Mouse (Mus musculus) layer of hippocampus, adult 8-10 months (tissue): ENCODE measurements around the gene Fam81a. TPM values are rescaled to one million over a fixed set of nuclear protein-coding genes. Genes with fewer than 3 reads are reported as not detected.

Source experiments
- DNase-seq, 2 experiments: peaks; one replicate each; pipeline ENCODE4 v3.0.0; 2022; ENCODE audit warnings: low spot score in 2 of 2
- total RNA-seq, 4 experiments: library from RNA; stranded (reverse); gene quantifications; 2 replicates each; pipeline ENCODE4 v1.2.4; 2022

The Fam81a gene
- total RNA-seq = 100 to 1,000 TPM in 1 of 4 experiments, 10 to 100 TPM in 3; 91.7 to 101 (median 94.0) TPM

GRCm38 (mm10) chr9:70142460-70142859 lies at the start of gene Fam81a:
Gene Fam81a, minus strand, starts transcription at chr9:70142560.
- DNase-seq = no peak

GRCm38 (mm10) chr9:70182639-70183038 lies 40.3 kb upstream of the Fam81a start:
- no peak for DNase-seq

GRCm38 (mm10) chr9:70181719-70182118 lies 39.4 kb upstream of the Fam81a start:
- peak; percentile 22 to 26 for DNase-seq

DNA sequence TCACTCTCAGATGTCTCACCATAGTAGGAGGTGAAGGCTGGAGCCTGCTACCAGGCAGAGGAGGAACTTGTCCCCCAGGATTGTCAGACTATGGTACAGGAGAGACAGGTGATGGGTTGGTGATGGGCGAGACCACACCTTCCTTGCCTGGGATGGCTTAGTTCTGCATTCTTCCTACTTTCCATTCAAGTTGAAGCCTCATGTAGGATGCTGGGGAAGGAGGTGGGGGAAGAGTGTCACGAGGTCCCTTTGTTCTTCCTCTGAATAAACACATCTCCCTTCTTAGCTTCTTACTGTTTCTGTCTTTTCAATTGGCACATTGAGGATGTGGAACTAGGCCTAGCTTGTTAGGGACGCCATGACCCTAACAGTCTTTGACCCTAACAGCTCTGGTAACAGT lies 33.9 kb upstream of the Fam81a start:
- no peak for DNase-seq

DNA sequence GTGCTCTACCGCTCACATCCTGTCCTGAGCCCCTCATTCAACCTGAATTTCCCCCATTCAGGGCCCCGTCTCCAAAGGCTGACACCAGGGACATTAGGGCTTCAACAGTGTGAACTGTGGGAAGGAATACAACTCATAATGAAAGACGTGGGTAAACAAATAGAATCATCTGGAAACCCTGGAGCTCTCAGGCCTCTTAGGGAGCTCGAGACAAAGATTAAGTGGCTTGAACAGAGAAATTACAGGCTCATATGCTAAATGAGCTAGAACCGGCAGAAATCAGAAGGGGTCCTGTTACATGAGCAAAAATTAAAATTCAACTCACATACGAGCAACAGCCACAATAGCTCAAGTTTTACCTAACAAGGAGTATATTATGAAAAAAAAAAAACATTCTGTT lies 32.5 kb upstream of the Fam81a start:
- DNase-seq = no peak

DNA sequence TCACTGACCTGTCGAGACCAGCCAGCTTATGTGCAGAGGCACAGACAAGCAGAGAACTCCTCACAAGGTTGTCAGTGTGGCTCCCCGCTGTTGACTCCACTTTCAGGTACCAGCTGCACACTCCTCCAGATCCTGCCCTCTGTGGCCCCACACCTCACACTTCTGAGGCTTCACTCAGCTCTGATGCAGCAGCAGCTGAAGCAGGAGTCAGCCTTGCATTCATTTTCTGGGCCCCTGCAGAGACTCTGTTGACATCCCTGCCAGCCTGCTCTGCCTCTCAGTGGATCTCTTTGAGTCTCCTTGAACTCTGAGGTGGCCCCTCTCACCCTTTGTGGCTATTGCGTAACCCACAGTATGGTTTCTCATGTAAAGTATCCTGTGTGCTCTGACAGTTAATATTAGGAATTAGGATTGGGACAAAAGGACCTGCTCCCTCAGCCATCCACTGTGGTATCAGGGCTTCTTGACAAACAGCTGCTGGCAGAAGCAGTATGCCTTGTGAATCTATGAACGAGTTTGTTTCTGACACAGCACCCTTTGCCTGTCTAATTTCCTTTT lies 32.0 kb upstream of the Fam81a start:
- DNase-seq = no peak

GRCm38 (mm10) chr9:70168973-70169372 lies 26.6 kb upstream of the Fam81a start:
- DNase-seq = no peak

DNA sequence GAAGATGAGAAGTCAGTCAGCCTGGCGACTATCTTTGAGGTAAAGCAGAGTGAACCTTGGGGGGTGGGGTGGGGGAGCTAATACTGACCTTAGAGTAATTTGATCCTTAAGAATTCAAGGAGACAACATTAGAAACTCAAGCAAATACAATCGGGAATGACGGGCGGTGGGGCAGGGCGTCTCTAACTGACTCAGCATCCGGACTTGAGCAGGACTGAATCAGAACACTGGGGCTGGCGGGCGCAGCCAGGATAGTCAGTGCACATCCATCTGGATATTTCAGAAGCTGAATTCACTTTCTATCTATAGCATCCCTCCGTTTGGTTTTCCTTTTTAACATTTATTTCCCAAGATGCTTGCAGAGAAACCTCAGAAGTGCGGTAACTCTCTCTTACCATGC lies 17.7 kb upstream of the Fam81a start:
- peak in 1 of 2 experiments; percentile 39 for DNase-seq

GRCm38 (mm10) chr9:70147618-70148017 lies 5.3 kb upstream of the Fam81a start:
- DNase-seq = no peak

DNA sequence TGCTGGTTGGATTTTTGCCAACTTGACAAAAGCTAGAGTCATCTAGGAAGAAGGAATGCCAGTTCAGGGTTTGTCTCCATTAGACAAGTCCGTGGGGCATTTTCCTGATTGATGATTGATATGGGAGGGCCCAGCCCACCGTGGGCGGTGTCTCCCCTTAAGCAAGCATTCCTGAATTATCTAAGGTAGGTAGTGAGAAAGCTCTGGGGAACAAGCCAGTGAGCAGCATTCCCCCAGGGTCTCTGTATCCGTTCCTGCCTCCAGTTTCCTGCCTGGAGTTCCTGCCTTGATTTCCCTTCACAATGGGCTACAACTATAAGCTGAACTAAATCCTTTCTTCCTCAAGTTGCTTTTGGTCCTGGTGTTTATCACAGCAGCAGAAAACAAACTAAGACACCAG lies 3.1 kb upstream of the Fam81a start:
- no peak for DNase-seq

DNA sequence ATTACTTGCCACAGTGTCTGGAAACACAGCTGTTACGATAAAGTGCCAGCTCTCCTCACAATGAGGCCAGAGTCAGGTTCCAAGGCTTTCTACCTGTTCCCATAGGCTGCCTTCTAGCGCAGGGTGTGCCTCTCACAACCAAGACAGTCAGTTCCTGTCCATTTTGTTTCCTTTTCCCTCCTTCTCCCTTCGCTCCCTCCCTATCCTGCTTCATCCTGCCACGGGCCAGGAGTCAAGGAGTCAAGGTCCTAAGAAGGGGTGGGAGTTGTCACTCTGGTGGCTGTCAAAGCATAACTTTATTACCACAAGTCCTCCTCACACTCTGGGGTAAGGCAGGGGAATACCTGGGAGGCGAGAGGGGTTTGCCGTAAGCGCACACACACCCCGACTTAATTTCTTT lies 966 bp upstream of the Fam81a start:
- DNase-seq = no peak

GRCm38 (mm10) chr9:70141885-70142326 lies 454 bp downstream of the Fam81a start:
- DNase-seq = no peak

GRCm38 (mm10) chr9:70140871-70141796 lies 1.2 kb downstream of the Fam81a start:
- peak; percentile 71 to 86 for DNase-seq

DNA sequence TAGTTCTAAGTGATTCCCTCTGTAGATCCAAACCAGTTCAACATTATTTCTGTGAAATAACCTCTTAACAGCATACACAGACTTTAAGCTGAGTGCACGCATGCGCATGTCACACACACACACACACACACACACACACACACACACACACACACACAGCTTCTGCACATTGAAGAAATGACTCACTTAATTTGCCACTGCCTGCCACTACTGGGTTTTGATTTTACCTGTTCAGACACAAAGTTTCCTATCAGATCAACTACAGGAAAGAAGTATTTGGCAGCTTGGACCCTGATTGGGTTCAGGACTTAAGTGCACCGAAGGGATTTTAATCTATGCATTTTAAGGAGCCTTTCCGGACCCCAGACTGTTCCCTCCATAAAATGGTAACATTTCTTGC lies 2.0 kb downstream of the Fam81a start:
- no peak for DNase-seq

DNA sequence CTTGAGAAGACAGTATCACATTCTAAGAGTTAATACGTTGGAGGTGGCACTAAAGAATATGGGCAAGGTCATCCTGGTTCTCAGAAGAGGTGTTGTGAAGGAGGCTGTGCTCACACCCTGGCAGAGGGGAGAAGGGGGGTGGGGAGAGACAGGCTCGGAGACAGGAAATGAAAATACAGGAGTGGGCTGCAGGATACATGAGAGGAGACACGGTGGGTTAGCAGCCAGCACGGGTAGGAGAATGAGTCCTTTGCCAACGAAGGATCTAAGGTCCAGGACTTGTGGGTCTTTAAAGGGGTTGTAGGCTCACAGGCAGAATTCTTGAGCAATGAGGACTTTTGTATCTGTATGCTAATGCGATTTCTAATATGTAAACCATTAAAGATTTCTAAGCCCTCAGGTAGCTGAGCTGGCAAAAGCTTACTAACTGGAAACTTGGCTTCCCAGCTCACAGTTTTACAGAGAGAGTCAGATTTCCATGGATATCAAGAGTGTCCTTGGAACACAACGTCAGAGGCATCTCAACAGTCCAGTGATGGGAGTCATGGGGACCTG lies 3.0 kb downstream of the Fam81a start:
- no peak for DNase-seq

DNA sequence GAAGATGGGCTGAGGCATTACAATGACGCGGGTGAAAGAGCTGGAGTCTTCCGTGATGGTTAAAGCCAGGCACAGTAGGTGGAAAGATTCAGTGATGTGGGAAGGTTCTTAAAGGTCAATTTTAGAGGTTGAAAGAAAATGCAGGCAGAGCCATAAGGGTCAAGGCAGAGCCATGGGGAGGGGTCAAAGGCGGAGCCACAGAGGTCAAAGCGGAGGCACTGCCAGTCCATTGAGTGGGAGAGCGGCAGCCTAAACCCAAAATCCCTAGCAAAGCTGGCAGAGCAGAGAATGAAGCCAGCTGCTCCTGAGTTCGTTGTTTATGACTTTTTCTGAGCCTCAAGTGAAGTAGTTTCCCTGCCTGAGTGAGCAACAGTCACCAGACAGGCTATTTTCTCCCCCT lies 3.8 kb downstream of the Fam81a start:
- DNase-seq = no peak

- no peak for DNase-seq
These were observed 4.4 kb downstream of the Fam81a start for GRCm38 (mm10) chr9:70137991-70138390.

DNA sequence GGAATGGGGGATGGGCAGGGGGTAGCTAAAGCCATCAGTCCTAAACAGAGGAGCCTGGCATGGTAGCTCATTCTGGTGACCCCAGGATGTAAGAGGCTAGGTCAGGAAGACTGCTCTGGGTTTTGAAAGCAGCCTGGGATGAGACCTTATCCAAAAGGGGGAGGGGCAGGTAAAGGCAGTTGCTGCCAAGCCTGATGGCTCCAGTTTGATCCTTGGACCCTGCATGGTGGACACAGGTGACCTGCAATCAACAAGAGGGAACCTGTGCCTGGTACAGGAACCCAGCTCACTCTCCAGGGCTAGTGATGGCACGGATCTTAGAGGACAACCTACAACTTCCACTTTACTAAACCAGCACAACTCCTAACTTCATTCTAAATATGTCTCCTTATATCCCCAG lies 7.2 kb downstream of the Fam81a start:
- DNase-seq = no peak

DNA sequence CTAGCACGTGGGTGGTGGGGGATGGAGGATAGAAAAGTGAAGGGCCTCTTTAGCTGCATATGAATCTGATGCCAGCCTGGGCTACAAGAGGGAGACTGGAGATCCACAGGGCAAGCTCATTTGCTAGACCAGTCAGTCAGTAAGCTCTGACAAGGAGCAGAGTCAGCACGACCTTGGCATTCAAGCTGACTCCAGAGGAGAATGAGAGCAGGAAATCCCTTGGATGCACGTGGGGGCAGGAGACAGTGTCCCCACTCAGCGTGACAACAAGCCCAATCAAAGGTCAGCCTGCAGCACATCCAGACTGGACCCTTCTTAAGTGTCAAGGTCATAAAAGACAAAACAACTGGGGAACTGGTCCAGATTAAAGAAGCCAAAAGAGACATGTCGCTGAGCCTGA lies 7.6 kb downstream of the Fam81a start:
- no peak for DNase-seq

DNA sequence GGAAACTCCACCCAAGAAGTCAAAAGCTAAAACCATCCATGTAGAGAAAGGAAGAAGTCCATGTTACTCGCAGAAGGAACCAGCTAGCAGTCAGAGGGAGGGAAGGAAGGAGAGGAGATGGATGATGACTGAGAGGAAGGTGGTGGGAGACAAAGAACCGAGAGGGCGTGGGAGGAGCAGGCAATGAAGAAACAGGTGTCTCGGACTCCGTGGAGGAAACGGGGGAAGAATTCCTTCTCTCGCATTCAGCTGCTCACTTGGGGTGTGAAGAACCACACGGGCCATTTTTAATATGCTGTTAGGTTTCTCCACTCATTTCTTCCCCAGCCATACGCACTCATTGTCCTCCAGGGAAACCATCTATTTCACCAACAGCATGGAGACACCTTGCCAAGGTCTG lies 8.1 kb downstream of the Fam81a start:
- no peak for DNase-seq

DNA sequence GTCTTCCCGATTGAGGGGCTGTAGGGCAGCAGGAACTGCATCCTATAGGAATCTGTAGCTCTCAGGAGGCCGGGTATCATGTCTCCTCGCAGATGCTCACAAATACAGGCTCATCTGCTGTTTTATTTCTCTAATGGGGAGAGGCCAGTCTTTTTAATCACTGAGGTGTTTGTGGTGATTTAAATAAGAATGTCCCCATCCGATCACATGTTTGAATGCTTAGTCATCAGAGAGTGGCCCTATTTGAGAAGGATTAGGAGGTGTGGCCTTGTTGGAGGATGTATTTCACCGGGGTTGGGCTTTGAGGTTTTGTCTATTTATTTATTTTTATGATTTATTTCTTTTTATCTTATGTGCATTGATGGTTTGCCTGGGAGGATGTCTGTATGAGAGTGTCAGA lies 11.6 kb downstream of the Fam81a start:
- no peak for DNase-seq

DNA sequence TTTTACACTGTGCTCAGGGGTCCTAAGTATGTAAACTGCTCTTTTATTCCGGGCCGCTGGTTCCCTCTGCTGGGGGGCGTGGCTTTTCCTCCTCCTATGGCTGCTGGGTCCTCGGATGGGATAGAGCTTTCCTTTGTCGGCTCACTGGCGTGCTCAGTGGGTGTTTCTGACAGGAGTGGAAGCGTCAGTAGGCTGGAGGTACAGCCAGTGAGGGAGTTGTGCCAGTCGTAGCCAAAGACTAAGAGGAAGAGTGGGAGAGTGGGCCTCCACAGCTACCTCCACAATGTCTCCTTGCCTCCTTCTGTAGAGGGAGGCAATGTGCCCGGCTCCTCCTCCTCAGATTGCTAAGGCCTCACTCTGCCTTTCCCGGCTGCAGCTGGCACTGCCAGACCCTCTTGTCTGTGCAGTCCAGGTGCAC lies 30.5 kb downstream of the Fam81a start:
- no peak for DNase-seq

GRCm38 (mm10) chr9:70110871-70111270 lies 31.5 kb downstream of the Fam81a start:
- DNase-seq = no peak
